Mouse (Mus musculus) NIH3T3 (cell line): Measurements from ENCODE around the gene Cdc14a.

Experiments
- DNase-seq: peaks from one replicate; pipeline ENCODE4 v3.0.0-alpha.2; 2012; ENCODE audit warnings: low read depth

Gene Cdc14a

DNA sequence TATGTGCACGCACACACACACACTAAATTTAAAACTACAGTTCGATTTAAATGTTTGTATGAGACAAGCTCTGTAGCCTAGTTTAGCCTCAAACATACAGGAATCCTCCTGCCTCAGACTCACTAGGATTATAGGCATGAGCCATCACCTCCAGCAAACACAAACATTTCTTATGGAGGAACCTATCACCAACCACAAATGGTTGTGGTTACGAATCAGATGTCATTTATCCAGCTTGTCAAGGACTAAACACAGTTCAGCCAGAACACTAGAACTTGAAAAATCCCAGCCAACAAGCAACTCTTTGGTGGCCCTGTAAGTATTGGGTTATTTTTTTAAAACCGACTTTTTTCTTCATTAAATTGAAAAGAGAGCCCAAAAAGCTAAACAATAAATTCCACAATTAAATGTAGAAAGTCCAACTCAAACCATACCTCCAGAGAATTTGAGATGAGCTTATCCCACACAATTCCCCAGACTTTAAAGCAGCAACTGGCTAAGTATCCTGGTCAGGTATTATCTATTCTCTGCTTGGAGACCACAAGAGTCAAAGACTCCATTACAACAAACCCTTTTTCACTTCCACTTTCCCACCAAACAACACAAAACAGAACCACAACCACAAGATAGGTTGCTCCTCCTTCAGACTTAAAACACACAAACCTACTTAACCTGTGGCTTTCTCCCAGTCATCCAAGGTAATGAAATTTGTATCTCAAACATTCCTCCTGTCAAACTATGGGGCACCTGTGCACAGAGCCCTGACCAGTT is 10.7 kb downstream of the Cdc14a start:
- DNase-seq, result peak; percentile 60

DNA sequence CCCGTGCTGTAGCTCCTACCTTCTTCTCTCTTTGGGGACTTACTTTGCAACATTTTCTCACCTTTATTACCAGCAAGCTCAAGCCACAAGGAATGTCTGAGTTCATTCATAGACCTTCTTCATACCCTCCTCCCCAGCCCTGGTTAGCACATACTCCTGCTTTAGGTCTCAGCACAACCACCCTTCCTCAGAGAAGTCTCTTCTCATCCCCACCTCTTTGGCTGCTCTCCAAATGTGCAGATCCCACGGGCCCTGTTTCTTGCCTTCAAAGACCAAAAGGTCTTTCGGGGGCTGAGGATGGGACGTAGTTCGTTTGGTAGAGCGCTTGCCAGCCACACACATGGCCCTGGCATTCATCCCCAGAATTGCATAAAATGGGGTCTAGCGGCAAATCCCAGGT is 13.8 kb downstream of the Cdc14a start:
- DNase-seq, result no peak

GRCm38 (mm10) chr3:116409486-116409885 is 14.3 kb downstream of the Cdc14a start:
- DNase-seq, result no peak

DNA sequence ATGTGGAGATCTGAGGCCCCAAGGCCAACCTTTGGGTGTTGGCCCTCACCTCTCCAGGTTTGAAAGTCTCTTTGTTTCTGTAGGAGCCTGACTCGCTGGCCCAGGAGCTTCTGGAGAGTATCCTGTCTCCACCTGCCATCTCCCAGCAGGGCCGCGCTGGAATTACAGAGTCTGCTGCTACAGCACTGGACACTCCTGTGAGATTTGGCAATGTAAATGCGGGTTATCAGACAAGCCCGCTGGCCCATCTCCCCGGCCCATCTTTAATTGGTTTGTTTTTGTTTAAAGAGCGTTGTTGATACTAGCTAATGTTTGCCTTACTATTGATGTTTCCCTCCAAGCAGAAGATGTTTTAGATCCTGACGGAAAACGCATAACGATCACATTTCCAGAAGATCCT is 15.0 kb downstream of the Cdc14a start:
- DNase-seq, result no peak

DNA sequence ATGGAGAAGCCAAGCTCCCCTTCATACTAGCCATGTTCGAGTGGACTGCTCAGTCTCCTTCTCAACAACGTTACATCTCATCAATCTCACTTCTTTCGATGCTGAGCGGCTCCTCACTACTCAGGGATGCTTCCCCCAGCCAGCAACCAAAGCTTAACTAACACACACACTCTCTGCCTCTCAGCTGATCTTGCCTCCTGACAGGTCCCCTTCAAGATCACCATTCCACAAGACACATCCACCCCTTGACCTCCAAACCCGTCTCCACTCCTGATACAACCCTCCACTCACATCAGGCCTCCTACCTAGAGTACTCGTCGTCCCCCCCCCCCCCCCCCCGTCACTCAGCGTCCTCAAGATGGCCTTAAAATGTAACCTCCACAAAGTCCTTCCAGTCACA is 18.3 kb downstream of the Cdc14a start:
- no peak for DNase-seq

- DNase-seq, result no peak
Observed at GRCm38 (mm10) chr3:116401436-116401835, 22.4 kb downstream of the Cdc14a start.

- DNase-seq, result no peak
Observed at GRCm38 (mm10) chr3:116399349-116400090, 24.3 kb downstream of the Cdc14a start.

DNA sequence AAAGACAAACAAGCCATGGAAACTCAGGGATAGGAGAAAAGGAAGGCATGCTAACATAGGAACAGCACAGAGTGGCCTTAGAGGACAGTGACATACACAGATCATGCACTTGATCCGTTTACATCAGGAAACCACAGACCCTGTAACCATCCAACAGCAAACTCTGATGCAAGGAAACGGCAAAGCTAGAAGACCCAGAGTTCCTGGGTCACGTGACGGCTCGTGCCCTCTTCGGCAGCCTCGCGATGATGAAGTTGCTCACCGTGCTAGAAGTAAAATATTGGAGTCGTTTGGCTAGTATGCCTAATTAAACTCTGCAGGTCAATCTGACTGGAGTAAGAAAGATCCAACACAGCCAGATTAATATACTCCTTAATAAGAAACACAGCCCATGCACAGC is 25.3 kb downstream of the Cdc14a start:
- DNase-seq, result no peak

DNA sequence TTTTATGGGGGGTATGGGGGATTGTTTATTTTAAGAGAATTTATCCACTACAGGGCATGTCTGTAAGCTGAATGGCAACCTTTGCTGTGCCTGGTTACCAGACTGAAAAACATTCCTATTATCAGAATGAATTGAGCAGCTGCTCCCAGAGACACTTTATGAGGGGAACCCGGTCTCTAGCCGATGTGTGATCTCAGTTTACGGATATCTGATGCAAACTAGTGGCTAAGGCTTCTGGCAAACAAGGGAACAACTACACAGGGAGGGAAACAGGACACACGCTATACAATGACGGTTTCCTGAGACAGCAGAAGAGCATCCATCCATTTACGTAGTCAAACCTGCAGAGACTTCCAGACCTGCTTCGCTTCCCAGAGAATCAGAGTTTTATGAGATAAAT is 25.9 kb downstream of the Cdc14a start:
- DNase-seq, result no peak

DNA sequence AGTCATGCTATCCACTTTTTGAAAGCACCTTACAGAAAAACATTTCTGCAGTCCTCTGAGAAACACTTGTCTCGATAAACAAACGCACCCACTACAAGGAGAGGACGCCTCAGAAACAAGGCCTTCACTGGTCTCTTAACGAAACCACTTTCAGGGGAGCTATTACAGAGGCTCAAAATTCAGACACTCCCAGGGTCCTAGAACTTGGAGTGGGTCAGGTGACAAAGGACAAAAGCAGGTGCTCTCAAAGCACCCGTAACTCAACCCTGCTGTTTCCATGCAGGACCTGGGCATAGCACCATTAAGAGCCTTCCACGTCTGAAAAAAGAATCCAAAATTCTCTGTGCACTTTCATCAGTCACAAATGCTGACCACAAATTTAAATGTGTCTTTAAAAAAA is 26.5 kb downstream of the Cdc14a start:
- no peak for DNase-seq

GRCm38 (mm10) chr3:116396571-116396970 is 27.3 kb downstream of the Cdc14a start:
- DNase-seq, result no peak

DNA sequence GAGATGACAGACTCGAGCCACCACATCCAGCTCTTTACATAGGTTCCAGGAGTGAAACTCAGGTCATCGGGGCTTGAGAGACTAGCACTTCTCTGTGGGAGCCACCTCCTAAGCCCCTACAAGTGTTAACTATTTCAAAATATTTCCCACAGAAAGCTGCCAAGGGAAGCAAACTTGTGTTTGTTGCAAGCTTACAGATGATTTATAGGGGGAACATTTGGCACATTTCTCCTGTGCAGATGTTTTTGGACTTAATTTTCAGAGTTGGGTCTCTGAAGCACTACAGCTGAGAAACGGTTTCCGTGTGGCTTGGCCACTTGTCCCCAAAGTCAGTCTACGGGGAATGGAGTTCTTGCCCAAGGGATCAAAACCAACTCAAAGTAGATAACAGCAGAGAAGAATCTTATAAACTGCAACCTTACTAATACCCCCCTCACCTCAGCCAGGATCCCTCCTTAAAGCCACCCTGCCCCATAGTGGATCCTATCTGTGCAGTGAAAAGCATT is 28.9 kb downstream of the Cdc14a start:
- peak; percentile 62 for DNase-seq

DNA sequence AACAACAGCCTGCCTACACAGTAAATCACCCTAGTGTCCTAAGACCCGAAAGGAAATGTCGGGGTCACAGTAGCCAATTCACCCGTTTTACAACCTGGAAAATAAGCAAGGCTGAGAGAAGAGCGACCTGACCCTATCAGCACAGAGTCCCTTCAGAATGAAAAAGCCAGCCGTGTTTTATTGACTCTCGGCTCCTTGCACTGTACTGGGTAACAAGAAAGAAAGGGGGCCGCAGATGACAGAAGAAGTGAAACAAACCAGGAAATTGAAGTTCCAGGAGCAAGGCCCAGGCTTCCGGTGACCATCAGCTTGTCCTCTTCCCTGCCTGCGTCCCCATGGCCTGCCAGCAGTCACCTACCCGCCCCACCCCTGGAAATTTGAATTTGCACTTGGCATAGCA is 32.4 kb downstream of the Cdc14a start:
- DNase-seq, result no peak

DNA sequence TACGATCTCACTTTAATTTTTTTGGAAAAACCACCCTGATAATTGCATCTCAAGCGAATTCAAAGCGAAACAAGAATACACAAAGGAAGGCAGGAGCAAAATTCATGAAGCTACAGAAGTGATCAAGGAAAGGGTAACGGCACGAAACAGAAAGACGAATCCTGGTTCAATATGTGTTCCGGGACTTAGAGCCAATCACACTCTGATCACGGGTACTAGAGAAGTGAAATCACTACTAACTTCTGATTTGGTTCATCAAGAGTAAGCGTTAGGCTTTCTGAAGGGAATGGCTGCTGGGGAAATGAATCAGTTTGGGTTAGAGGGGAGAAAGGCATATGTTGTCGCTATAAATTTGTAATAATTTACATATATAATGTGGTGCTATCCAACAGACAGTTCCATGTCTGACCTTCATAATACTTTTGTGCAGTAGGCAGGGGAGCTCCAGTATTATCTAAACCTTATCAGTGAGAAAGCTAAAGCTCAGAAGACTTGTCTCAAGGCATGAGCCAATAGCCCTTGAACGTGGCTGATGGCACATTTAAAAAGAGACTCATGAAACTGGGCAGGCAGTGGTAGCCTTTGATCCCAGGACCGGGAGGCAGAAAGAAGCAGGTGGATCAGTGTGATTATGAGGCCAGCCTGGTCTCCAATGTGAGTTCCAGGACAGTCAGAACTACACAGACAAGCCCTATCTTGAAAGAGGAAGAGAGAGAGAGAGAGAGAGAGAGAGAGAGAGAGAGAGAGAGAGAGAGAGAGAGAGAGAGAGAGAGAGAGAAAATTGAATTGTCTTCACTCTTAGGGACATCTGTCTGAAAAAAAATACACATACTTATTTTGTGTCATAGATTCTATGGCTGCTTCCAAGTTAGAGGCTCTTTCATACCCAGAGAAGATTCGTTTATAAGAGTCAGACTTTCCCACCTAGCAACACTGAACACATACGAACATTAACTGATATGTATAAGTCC is 34.0 kb downstream of the Cdc14a start:
- no peak for DNase-seq

DNA sequence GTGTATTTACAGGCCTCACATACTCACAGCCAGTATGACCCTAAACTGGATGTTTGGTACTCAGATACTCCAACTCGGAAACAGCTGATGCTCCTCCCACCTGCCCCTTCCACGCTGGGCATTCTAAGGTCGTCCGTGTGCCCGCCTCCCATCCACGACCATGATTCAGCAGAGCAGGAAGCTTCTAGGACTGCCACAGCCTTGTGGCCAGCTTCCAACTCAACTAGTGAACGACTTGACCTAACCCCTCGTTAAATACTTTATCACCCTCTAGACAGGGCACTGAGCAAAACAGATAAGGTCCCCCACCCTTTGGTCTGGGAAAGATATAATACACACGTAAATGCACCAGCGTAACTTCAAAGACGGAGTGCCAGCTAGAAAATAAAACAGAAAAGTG is 35.0 kb downstream of the Cdc14a start:
- DNase-seq, result no peak

DNA sequence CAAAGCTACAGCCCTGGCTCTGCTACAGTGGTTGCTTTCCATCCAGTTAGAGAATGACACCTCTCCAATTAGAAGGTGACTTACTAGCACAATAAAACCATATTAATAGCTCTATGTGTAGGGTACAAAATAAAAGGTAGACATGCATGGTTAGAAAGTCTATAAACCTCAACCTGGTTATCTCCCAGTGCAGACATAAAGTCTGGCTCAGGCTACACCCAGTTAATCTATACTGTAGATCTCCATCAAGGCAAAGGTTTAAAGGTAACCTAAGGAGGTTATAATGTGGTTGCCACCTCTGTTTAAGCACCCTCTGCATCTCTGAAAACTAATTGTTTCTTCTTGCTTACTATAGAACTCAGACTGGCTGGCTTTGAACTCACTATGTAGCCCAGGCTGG is 36.9 kb downstream of the Cdc14a start:
- no peak for DNase-seq

- no peak for DNase-seq
Observed at GRCm38 (mm10) chr3:116386342-116386741, 37.5 kb downstream of the Cdc14a start.

- no peak for DNase-seq
Observed at GRCm38 (mm10) chr3:116384319-116384718, 39.5 kb downstream of the Cdc14a start.

GRCm38 (mm10) chr3:116380319-116380718 is 43.5 kb downstream of the Cdc14a start:
- peak; percentile 89 for DNase-seq

DNA sequence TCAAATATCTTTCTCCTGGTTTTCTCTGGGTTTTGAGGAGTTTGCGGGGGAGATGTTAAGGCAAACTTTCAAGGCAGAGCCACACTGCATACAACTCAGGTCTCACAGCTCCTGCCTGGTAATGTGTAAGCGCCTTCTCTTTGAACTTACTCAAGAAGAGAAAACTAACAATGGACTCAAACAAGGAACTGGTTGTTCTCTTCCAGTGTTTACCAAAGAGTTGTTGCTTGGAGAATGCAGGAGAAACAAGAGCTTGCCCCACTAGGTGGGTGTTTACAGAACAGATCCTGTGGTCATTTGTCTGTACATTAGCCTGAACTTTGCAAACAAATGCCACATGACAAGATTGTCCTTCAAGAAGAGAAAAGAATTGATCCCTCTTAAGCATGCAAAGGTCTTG is 48.4 kb downstream of the Cdc14a start:
- no peak for DNase-seq

- DNase-seq, result no peak
Observed at GRCm38 (mm10) chr3:116374486-116374885, 49.3 kb downstream of the Cdc14a start.

DNA sequence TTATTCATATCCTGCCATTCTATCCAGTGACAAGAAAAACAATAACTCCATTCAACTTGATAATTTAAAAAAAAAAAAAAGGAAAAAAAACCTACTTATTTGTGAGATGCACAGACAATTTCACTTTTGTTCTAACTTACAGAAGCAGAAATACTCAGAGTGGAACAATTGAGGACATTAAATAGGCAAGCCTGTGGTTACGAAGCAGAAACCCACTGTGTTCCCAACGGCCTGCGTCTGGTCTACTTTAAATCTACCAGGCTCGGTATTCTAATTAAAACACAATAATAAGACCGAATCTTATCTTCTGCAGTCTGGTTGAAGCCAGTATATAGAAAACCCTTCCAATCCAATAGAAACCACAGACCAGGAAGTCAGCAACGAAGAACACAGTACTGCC is 50.6 kb downstream of the Cdc14a start:
- no peak for DNase-seq
